Mouse (Mus musculus): ENCODE measurements around the gene Habp2.

DNA sequence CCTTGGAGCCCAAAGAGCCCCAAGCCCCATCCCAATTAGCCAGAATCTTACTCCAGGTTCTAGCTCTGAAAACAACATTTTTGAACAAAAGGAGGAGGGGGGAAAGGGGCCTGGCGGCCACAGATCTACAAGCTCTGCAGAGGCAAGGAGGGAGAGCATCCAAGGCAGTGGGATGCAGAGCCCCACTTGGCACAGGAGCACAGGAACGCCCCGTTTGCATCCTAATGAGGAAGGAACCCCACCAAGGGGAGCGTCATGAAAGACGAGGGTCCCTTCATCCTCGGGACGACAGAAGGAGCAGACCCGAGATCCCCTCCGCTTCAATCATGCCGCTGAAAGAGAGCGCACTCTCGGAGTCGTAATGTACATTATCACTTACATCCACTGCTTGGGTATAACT, 59.8 kb downstream of the Habp2 start:
- TF ChIP-seq GATA1 (IDR thresholded peaks at IDR 0.05; ENCODE audit: borderline replicate concordance, low read length) = no peak
- no peak for TF ChIP-seq FLI1 (IDR thresholded peaks at IDR 0.05; ENCODE audit: low read length)
